Mouse (Mus musculus) thymus, postnatal 0 days (tissue): ENCODE results near the gene Man2a1. TPM values are rescaled to one million over a fixed set of nuclear protein-coding genes. Genes with fewer than 3 reads are reported as not detected.
A peak's percentile ranks its signal among the peaks of the same experiment; 100 is the strongest.

Source experiments
- DNase-seq: peaks from one replicate; pipeline ENCODE4 v3.0.0-alpha.2; 2015; ENCODE audit warnings: low spot score
- polyA plus RNA-seq: library from polyadenylated mRNA; unstranded; fragments of >200 nt; fragmentation: Nextera tagmentation; extraction: Ambion mirVana; gene quantifications from 2 replicates; pipeline ENCODE4 v1.2.1, GENCODE M21; 2015

The Man2a1 gene
- polyA plus RNA-seq, 1 experiment from 2014 or later = 13.9 TPM

- DNase-seq = no peak
These were observed 98.0 kb downstream of the Man2a1 start for GRCm38 (mm10) chr17:64698516-64698915.

- DNase-seq = no peak
These were observed 103.2 kb downstream of the Man2a1 start for GRCm38 (mm10) chr17:64703649-64704230.

GRCm38 (mm10) chr17:64707529-64707928, 107.0 kb downstream of the Man2a1 start:
- DNase-seq = no peak

GRCm38 (mm10) chr17:64716318-64716717, 115.8 kb downstream of the Man2a1 start:
- no peak for DNase-seq

- no peak for DNase-seq
These were observed 119.2 kb downstream of the Man2a1 start for GRCm38 (mm10) chr17:64719760-64720159.

GRCm38 (mm10) chr17:64721112-64721511, 120.6 kb downstream of the Man2a1 start:
- no peak for DNase-seq

GRCm38 (mm10) chr17:64723162-64723561, 122.6 kb downstream of the Man2a1 start:
- peak; percentile 11 for DNase-seq

GRCm38 (mm10) chr17:64725214-64725613, 124.7 kb downstream of the Man2a1 start:
- no peak for DNase-seq

GRCm38 (mm10) chr17:64726032-64726431, 125.5 kb downstream of the Man2a1 start:
- DNase-seq = peak; percentile 68

GRCm38 (mm10) chr17:64735492-64735891, 135.0 kb downstream of the Man2a1 start:
- no peak for DNase-seq

- DNase-seq = no peak
These were observed 137.4 kb downstream of the Man2a1 start for GRCm38 (mm10) chr17:64737918-64738317.

GRCm38 (mm10) chr17:64739129-64739528, 138.6 kb downstream of the Man2a1 start:
- DNase-seq = no peak

GRCm38 (mm10) chr17:64742715-64743605, 142.4 kb downstream of the Man2a1 start:
- DNase-seq = no peak

- no peak for DNase-seq
These were observed 143.2 kb downstream of the Man2a1 start for GRCm38 (mm10) chr17:64743606-64744300.

- no peak for DNase-seq
These were observed 146.2 kb downstream of the Man2a1 start for GRCm38 (mm10) chr17:64746637-64747225.

GRCm38 (mm10) chr17:64747461-64747860, 146.9 kb downstream of the Man2a1 start:
- DNase-seq = no peak

- no peak for DNase-seq
These were observed 147.6 kb downstream of the Man2a1 start for GRCm38 (mm10) chr17:64748131-64748530.

GRCm38 (mm10) chr17:64749146-64749545, 148.6 kb downstream of the Man2a1 start:
- DNase-seq = no peak

GRCm38 (mm10) chr17:64751249-64751648, 150.7 kb downstream of the Man2a1 start:
- DNase-seq = no peak

- no peak for DNase-seq
These were observed 151.8 kb downstream of the Man2a1 start for GRCm38 (mm10) chr17:64752126-64753019.

- no peak for DNase-seq
These were observed 153.0 kb downstream of the Man2a1 start for GRCm38 (mm10) chr17:64753507-64753906.
